Mouse (Mus musculus) adrenal gland, postnatal 25 days (tissue): ENCODE measurements around the gene Rinl. TPM values are rescaled to one million over a fixed set of nuclear protein-coding genes. Genes with fewer than 3 reads are reported as not detected.
A peak's percentile ranks its signal among the peaks of the same experiment; 100 is the strongest.

Experiments
- DNase-seq: peaks from one replicate; pipeline ENCODE4 v3.0.0; 2021; ENCODE audit warnings: mixed read lengths
- total RNA-seq: library from RNA; stranded (reverse); gene quantifications from 2 replicates; pipeline ENCODE4 v1.2.3, GENCODE M21; 2021

The Rinl gene
- total RNA-seq, 1 experiment from 2014 or later = 3.1 TPM

GRCm38 (mm10) chr7:28780857-28781256, 7.9 kb upstream of the Rinl start:
- no peak for DNase-seq

- no peak for DNase-seq
Observed at GRCm38 (mm10) chr7:28781261-28781663, 7.5 kb upstream of the Rinl start.

- no peak for DNase-seq
Observed at GRCm38 (mm10) chr7:28785161-28785560, 3.6 kb upstream of the Rinl start.

GRCm38 (mm10) chr7:28787884-28788283, 885 bp upstream of the Rinl start:
- DNase-seq = no peak

GRCm38 (mm10) chr7:28789235-28789634, 466 bp downstream of the Rinl start:
- no peak for DNase-seq

- DNase-seq = no peak
Observed at GRCm38 (mm10) chr7:28790066-28790806, 1.5 kb downstream of the Rinl start.

- no peak for DNase-seq
Observed at GRCm38 (mm10) chr7:28791706-28792105, 2.9 kb downstream of the Rinl start.

- no peak for DNase-seq
Observed at GRCm38 (mm10) chr7:28792391-28793185, 3.8 kb downstream of the Rinl start.

GRCm38 (mm10) chr7:28793834-28794233, 5.1 kb downstream of the Rinl start:
- DNase-seq = no peak

- DNase-seq = no peak
Observed at GRCm38 (mm10) chr7:28794496-28794895, 5.7 kb downstream of the Rinl start.

- DNase-seq = no peak
Observed at GRCm38 (mm10) chr7:28795832-28796231, 7.1 kb downstream of the Rinl start.

- DNase-seq = peak; percentile 88
Observed at GRCm38 (mm10) chr7:28796562-28796975, 7.8 kb downstream of the Rinl start.

- DNase-seq = no peak
Observed at GRCm38 (mm10) chr7:28799994-28800393, 11.2 kb downstream of the Rinl start.

GRCm38 (mm10) chr7:28801451-28801850, 12.7 kb downstream of the Rinl start:
- no peak for DNase-seq

- DNase-seq = no peak
Observed at GRCm38 (mm10) chr7:28801901-28802670, 13.3 kb downstream of the Rinl start.

- DNase-seq = no peak
Observed at GRCm38 (mm10) chr7:28802846-28803588, 14.2 kb downstream of the Rinl start.

- no peak for DNase-seq
Observed at GRCm38 (mm10) chr7:28803756-28804155, 15.0 kb downstream of the Rinl start.

GRCm38 (mm10) chr7:28806869-28807268, 18.1 kb downstream of the Rinl start:
- no peak for DNase-seq

- peak; percentile 48 for DNase-seq
Observed at GRCm38 (mm10) chr7:28807641-28808220, 19.0 kb downstream of the Rinl start.

- no peak for DNase-seq
Observed at GRCm38 (mm10) chr7:28808221-28808941, 19.6 kb downstream of the Rinl start, which contains the start of gene Hnrnpl. Gene Hnrnpl, plus strand, starts transcription at chr7:28808541.

GRCm38 (mm10) chr7:28808957-28809393, 20.2 kb downstream of the Rinl start:
- peak; percentile 97 for DNase-seq
